Mouse (Mus musculus) kidney, adult 10 weeks (tissue): ENCODE data around the gene Laptm4a. TPM values are rescaled to one million over a fixed set of nuclear protein-coding genes. Genes with fewer than 3 reads are reported as not detected.

Experiments
- polyA plus RNA-seq: library from polyadenylated mRNA; stranded (reverse); fragments of 350-450 nt; fragmentation: Illumina TruSeq; extraction: RNeasy Lipid Tissue Mini Kit (QIAGEN cat#74804); gene quantifications from one replicate; pipeline ENCODE4 v1.2.3, GENCODE M21; 2014; ENCODE audit warnings: low read depth, low replicate concordance

The Laptm4a gene
- polyA plus RNA-seq = 829 TPM

GRCm38 (mm10) chr12:8921394-8922368 lies at the start of gene Laptm4a:
Gene Laptm4a (plus strand): TSS chr12:8921664.

DNA sequence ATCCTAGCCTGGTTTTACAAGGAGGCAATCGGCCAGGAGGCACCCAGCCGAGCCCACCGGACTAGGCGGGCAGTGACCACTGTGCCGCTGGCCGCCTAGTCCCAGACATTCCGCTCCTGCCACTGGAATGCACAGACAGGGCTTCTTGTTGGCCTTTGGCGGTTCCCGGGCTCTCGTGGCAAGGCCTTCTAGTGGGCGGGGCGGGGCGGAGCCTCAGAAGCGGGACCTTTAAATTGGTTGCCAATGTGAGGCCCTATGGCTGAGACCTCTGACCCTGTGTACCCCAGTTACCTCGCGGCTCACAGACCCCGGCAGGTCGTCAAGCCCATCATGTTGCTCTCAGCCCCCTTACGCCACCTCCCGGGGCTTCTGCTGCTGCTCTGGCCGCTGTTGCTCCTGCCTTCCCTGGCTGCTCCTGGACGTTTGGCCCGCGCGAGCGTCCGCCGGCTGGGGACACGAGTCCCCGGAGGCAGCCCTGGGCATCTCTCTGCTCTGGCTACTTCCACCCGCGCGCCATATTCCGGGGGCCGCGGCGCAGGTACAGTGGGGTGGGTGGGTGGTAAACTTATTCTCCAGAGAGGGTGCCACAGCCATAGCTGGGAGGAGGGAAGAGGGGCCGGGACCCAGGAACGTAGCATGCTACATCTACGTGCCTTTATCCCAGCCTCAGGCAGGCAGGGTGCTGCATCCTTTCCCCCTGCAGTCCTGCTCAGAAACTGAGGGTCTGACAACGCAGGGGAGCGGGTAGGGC lies 26.4 kb downstream of the Laptm4a start, which contains the start of gene Matn3:
Matn3 (plus strand) TSS at position 216 of the 751 bp plus-strand sequence.

GRCm38 (mm10) chr12:8973820-8974465 lies 52.5 kb downstream of the Laptm4a start, which contains the start of gene Wdr35:
Gene Wdr35 (plus strand): TSS chr12:8973892.

Other genes with a start within 250 kb of the Laptm4a start
- gene Pum2, start 247.5 kb upstream of the Laptm4a start, polyA plus RNA-seq = 184 TPM
- gene Sdc1, start 150.3 kb upstream of the Laptm4a start, polyA plus RNA-seq = 2.5 TPM
- gene Matn3, start 26.3 kb downstream of the Laptm4a start, polyA plus RNA-seq = not detected
- 24.6 TPM for gene Wdr35, start 52.2 kb downstream of the Laptm4a start, polyA plus RNA-seq
- 88.4 TPM for gene Ttc32, start 108.3 kb downstream of the Laptm4a start, polyA plus RNA-seq